Mouse (Mus musculus) yolk sac, embryonic 10.5 days (tissue): ENCODE results near the gene Rsrp1.
"Not testable (repeated sequence)": the region's sequence is repeated elsewhere in the genome, so short reads cannot be mapped to it uniquely, and the experiment has no call there.

Source experiments
- DNase-seq: peaks from one replicate; pipeline ENCODE4 v3.0.0-alpha.2; 2017; ENCODE audit warnings: low spot score

The Rsrp1 gene

GRCm38 (mm10) chr4:134923258-134924018 lies at the start of gene Rsrp1:
TSS of gene Rsrp1 (plus strand) at chr4:134923592.
- DNase-seq, result peak; percentile 96

- DNase-seq, result no peak
Measured at GRCm38 (mm10) chr4:134876171-134876570, 47.2 kb upstream of the Rsrp1 start.

DNA sequence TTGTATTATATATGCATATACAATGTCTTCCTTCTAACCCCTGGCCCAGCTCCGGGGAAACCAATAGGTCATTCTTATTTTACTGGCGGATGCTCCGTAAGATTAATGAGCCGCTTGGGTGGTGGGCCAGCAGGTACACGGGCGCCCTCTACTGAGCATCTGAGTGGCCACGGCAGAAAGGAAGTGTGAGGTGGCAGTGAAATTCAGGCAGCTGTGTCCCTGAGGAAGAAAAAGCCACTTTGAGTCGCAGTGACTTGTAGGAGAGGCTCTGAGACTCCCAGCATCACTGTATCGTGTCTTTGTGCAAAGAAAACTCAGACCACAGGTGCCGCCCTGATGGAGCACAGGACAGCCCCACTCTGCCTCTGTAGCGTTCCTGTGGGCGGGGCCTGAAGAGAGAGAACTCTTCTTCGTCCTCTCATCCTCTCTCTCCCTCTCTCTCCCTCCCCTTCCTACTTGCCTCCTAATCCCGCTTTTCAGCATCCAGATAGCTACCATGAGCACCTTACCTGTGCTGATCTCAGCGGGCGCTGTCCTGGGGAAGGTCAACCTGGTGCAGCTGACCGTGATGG lies 43.9 kb upstream of the Rsrp1 start:
- peak; percentile 66 for DNase-seq

GRCm38 (mm10) chr4:134880041-134880440 lies 43.4 kb upstream of the Rsrp1 start:
- DNase-seq, result no peak

DNA sequence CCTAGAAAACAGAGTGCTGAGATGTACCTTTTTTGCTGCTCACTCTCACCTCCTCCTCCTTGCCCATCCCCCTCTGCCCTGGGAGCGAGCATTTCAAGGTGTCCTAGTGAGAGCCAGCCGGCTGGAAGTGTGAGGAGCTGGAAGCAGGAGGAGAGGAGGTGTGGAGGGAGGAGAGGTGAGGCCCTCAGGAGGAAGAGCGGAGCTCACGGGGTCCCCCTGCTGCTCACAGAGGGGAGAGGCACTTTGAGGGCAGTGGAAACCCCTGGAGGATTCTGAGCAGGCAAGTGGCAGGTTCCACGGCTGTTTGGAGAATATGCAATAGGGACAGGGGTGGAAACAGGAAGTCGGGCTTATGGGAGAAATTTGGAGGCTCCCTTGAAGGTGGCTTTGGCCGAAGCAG lies 40.1 kb upstream of the Rsrp1 start:
- no peak for DNase-seq

GRCm38 (mm10) chr4:134883808-134884207 lies 39.6 kb upstream of the Rsrp1 start:
- no peak for DNase-seq

DNA sequence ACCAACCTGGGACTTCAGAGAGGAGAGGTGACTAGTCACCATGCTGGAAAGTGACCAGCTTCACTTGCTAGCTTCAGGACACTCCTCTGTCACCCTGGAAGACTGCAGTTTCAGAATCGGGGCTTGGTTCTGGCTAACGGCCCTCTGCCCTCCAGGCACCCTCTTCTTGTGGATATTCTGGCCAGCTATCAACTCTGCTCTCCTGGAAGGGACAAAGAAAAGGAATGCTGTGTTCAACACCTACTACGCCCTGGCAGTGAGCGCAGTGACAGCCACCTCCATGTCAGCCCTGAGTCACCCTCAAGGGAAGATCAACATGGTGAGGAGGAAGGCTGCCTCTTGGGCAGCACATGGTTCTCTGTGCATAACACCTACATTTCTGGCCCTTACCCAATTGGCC lies 39.0 kb upstream of the Rsrp1 start:
- DNase-seq, result no peak

GRCm38 (mm10) chr4:134892096-134892495 lies 31.3 kb upstream of the Rsrp1 start:
- no peak for DNase-seq

- DNase-seq, result no peak
Measured at GRCm38 (mm10) chr4:134897256-134897655, 26.1 kb upstream of the Rsrp1 start.

- DNase-seq, result no peak
Measured at GRCm38 (mm10) chr4:134901126-134901525, 22.3 kb upstream of the Rsrp1 start.

GRCm38 (mm10) chr4:134903046-134903445 lies 20.3 kb upstream of the Rsrp1 start:
- no peak for DNase-seq

DNA sequence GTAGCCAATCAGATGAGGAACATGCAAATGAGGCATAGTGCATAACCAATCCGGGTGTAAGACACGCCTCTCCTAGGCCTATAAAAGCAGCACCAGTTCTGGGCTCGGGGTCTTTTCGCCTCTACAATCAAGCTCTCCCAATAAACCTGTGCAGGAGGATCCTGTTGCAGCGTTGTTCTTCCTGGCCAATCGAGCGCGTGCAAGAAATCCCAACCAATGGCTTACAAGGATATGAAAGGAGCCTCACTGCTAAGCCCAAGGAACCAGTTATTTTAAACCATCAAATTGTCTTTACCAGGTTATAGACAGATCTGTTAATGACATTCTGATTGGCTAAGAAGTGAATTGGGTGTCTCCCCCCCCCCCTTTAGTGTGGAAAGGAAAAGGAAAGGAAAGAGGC lies 12.0 kb upstream of the Rsrp1 start:
- not testable (repeated sequence) for DNase-seq

DNA sequence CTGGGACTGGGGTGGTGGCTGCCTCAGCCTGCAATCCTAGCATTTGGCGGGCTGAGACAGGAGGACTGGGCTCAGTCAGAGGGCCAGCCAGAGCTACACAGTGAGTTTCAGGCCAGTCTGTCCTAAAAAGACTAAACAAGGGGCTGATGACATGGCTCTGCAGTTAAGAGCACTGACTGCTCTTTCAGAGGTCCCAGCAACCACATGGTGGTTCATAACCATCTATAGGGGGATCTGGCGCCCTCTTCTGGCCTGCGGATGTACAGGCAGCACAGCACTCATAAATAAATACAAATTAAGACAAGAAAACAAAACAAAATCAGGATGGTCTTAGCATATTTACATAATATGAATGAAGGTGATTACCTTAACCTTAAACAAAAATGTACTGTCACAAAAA lies 10.0 kb upstream of the Rsrp1 start:
- peak; percentile 35 for DNase-seq

DNA sequence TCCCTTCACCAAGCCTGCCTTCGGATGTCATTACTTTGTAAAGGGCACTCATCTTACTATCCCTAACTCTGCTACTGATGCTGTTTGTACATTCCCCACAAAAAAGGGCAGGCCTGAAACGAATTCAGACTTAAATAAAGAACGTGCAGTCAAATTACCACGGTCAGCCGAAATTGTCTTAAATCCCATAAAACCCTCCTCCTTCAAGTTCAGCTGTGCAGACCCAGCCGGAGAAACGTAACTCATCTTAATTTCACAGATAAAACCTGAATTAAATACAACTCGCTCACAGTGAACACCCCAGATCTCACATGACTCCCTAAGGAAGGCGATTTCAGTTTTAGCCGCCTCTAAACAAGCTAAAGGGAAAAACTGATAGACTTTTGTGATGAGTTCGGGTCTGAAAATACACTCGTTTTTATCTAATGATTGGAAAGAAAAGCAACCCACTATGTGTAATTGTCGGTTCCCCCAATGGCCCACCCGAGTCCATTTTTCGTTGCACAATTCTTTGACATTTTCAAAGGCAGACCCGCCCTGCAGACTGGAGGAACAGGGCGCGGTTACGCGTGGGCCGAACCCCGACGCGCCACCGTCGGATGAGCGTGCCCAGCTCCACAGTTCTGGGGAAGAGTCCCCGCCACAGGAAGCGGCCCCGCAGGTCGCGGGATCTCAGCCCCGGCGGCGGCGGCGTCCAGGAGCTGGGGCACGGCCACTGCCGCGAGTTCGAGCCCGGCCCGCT lies 9.1 kb upstream of the Rsrp1 start:
- DNase-seq, result no peak

DNA sequence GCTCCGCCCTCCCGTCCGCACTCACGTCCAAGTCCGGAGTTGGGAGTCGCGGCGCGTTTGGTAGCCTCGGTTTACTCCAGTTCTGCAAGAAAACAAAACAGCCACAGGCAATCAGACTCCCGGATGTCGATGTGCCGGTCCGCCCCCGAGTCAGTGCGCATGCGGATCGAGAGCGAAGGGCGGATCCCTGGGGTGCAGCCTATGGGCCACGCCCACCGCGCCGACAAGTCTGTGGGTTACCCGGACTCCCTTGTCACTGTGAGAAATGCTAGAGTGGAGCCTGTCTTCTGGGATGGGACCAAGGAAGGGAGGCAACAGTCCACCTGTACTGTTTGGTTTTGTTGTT lies 8.6 kb upstream of the Rsrp1 start, which contains the start of gene Tmem50a:
TSS of gene Tmem50a (minus strand) at position 161 of the 346 bp plus-strand sequence.
- peak; percentile 90 for DNase-seq

DNA sequence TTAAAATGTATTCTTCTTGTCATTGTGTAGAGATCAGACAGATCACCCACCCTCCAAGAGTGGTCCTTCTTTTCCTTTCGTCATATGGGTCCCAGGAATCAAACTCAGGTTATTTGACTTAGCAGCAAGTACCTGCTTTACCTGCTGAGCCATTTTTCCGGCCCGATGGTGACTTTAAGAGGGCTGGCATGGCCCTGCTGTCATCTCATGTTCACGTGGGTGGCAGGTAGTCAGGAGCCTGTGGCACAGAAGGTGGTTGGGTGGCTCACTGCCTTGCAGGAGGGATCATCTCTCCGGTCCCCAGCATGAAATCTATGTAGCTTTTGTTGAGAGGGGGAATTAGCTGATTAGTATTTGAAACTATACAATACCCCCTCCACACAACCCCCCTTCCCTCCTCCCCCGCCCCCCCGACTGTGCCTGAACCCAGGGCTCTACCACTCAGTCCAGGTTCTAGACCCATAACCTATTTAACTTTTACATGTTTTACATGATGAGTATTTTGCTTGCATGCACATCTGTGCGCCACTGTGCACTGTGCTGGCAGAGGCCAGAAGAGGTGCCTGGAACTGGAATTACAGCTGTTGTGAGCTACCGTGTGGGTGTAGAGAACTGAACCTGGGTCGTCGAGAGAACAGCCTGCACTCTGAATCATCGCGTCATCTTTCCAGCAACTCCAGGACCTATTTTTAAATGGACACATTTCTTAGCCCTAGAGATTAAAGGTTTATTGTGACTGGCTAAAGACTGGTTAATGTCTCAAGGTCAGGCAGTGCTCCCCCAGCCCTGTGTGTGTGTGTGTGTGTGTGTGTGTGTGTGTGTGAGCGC lies 8.0 kb upstream of the Rsrp1 start:
- DNase-seq, result no peak

- DNase-seq, result no peak
Measured at GRCm38 (mm10) chr4:134917194-134917593, 6.2 kb upstream of the Rsrp1 start.

DNA sequence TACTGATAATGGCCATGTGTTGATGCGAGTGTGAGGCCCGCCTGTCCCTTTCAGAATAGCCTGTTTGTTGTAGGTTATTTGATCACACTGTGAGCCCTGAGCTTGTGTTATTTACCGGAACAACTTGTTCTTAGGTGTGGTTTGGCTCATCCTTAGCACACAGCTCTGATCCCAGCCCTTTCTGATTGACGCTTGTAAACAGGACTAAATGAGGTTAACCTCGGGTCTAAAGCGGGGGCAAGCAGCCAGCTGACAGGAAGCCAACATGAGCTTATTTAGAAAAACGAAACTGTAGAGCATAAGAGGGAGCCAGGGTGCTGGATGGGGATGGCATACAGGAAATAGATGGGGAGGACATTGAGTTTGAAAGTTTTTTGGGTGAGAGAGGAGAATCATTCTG lies 5.0 kb upstream of the Rsrp1 start:
- DNase-seq, result no peak

DNA sequence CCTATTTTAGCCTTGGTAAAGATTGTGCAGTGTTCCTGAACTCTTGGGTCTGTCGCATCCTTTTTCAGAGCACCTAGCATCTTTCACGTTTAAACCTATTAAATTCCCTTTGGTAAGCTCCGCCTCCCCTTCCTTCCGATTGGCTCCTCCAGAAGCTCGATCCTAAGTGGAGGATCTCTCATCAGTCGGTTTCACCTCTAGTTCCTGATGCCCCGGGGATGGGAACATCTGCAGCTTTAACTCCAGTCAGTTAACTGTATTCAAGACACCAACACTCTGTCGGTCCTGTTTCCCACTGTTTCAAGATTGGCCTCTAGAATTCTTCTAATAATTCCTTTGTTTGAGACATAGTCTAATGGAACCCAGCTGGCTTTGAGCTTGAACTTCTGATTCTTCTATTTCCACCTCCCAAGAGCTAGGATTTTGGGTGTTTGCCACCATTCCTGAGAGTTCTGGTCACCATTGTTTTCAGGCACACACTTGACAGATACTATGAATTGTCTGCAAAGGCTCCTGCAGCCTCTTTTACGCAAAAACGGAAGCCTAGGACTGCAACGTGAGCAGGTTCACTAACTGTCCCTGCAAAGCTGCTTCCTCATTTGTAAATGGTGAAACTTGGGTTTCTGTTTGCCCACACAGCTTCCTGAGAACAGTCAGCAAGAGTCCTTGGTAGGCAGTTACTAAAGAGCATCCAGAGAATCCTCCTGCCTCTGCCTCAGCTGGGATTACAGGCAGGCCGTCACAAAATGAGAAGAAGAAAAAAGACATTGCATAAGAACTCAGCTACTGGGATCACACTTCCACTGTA lies 3.5 kb upstream of the Rsrp1 start:
- no peak for DNase-seq

GRCm38 (mm10) chr4:134920631-134921030 lies 2.8 kb upstream of the Rsrp1 start:
- no peak for DNase-seq

- DNase-seq, result no peak
Measured at GRCm38 (mm10) chr4:134921703-134922102, 1.7 kb upstream of the Rsrp1 start.
